Comparison of ENCODE assay signal across 9 mouse cellular contexts in genomic region chr10:62186882-62187281, GRCm38 (mm10). TPM values are rescaled to one million over a fixed set of nuclear protein-coding genes. Genes with fewer than 3 reads are reported as not detected.
DNase-seq lines count a peak whose midpoint lies in the region; ATAC-seq and TF ChIP-seq lines count a peak whose summit lies in the region.
"Had no signal": no experiment of that assay in that cellular context is flagged by ENCODE, and none has a peak within 500 bp of the region (broad histone marks: within the 10 kb centered on the region; RNA-seq: fewer than 3 reads in every experiment).

No protein-coding gene starts in this region.

- no peaks in the 10 kb centered on the region for H3K4me1 ChIP-seq in ES-Bruce4 (ENCODE audit: control insufficient read depth, insufficient read depth, low read length)
- no peaks in the 10 kb centered on the region; the same call in 1 of the 2 replicates for H3K4me1 ChIP-seq in forebrain, embryonic 11.5 days (replicated peaks; ENCODE audit: control insufficient read depth, insufficient read depth, low read length)

- no peaks in the 10 kb centered on the region for H3K36me3 ChIP-seq in ES-Bruce4 (ENCODE audit: control insufficient read depth, insufficient read depth, low read length, poor library complexity, severe bottlenecking)
- H3K36me3 ChIP-seq in forebrain, embryonic 11.5 days (ENCODE audit: control insufficient read depth, insufficient read depth, low read length), result no peaks in the 10 kb centered on the region

- H3K9ac ChIP-seq in ES-Bruce4 (ENCODE audit: low read depth, poor library complexity, severe bottlenecking), result no peak overlapping the region
- H3K9ac ChIP-seq in forebrain, embryonic 11.5 days (ENCODE audit: low read length), result no peak overlapping the region

- DNase-seq in brain, adult 2 months (ENCODE audit: low read depth, low spot score), result peak; percentile 82
- peak; percentile 89 for DNase-seq in forebrain, embryonic 11.5 days (ENCODE audit: low spot score)
- peak; percentile 90 for DNase-seq in heart, postnatal 4 days
- peak; percentile 92 for DNase-seq in layer of hippocampus, postnatal 10 days (ENCODE audit: low spot score in 2 of 2)
- DNase-seq in lung, postnatal 10 days, result peak; percentile 88
- DNase-seq in retina, postnatal 1 day, result peak; percentile 78
- DNase-seq in thymus, postnatal 4 days, result peak; percentile 95

- no peak overlapping the region for H3K27ac ChIP-seq in ES-Bruce4 (ENCODE audit: insufficient read depth, low read length)
- H3K27ac ChIP-seq in forebrain, embryonic 11.5 days (ENCODE audit: low read depth, low read length), result no peak overlapping the region

- no peak for TF ChIP-seq POLR2A in ES-Bruce4 (IDR thresholded peaks at IDR 0.05; ENCODE audit: insufficient read depth, low read length)

- H3K4me2 ChIP-seq in forebrain, embryonic 11.5 days (ENCODE audit: low read depth, low read length, severe bottlenecking), result no peak overlapping the region

- H3K27me3 ChIP-seq in ES-Bruce4 (ENCODE audit: control insufficient read depth, insufficient read depth, low read length, poor library complexity, severe bottlenecking), result no peaks in the 10 kb centered on the region
- H3K27me3 ChIP-seq in forebrain, embryonic 11.5 days (ENCODE audit: control insufficient read depth, insufficient read depth, low read length), result no peaks in the 10 kb centered on the region

- ATAC-seq in forebrain, embryonic 11.5 days (replicated peaks; ENCODE audit: low FRiP score), result peak; percentile 60; the same call in 1 of the 2 replicates

- peak; percentile 85 for TF ChIP-seq CTCF in ES-Bruce4 (IDR thresholded peaks at IDR 0.05; ENCODE audit: low read depth, low read length)

- H3K4me3 ChIP-seq in ES-Bruce4 (ENCODE audit: low read depth, low read length), result no peak overlapping the region
- no peak overlapping the region for H3K4me3 ChIP-seq in forebrain, embryonic 11.5 days (ENCODE audit: low read depth, low read length)

- no peaks in the 10 kb centered on the region for H3K9me3 ChIP-seq in ES-Bruce4 (replicated peaks; ENCODE audit: control insufficient read depth, insufficient read depth, low read length, poor library complexity, severe bottlenecking)
- no peaks in the 10 kb centered on the region for H3K9me3 ChIP-seq in forebrain, embryonic 11.5 days (ENCODE audit: control insufficient read depth, low read length)

- TF ChIP-seq EP300 in ES-Bruce4 (IDR thresholded peaks at IDR 0.05; ENCODE audit: insufficient read depth, low read depth, low read length), result no peak

- 19% methylated on average over 7 of the region's 7 CpGs for WGBS in forebrain, embryonic 11.5 days

RNA-seq across cellular contexts. Expression of gene Fam241b, which starts 43.2 kb away (rescaled TPM):
- polyA plus RNA-seq in ES-Bruce4 (2011; ENCODE audit: insufficient read depth, insufficient read length, low read depth, missing spikeins), result 25.7 and 29.6 TPM in 2 replicates
- polyA plus RNA-seq in forebrain, embryonic 11.5 days (2014; fragmentation: Nextera tagmentation; extraction: Ambion mirVana), result 8.0 and 9.3 TPM in 2 replicates
- total RNA-seq in heart, postnatal 4 days (2021), result under 1 TPM; 0.70 to 0.86 TPM
- total RNA-seq in layer of hippocampus, postnatal 10 days (2021), result 10 to 100 TPM; 49.1 to 55.5 TPM

RNA-seq across cellular contexts. Expression of gene Tspan15, which starts 44.2 kb away (rescaled TPM):
- polyA plus RNA-seq in ES-Bruce4 (2011; ENCODE audit: insufficient read depth, insufficient read length, low read depth, missing spikeins), result 8.5 and 10.4 TPM in 2 replicates
- 13.9 and 15.5 TPM in 2 replicates for polyA plus RNA-seq in forebrain, embryonic 11.5 days (2014; fragmentation: Nextera tagmentation; extraction: Ambion mirVana)
- total RNA-seq in heart, postnatal 4 days (2021), result 10 to 100 TPM; 10.1 to 10.3 TPM
- 1 to 10 TPM; 7.9 to 9.0 TPM for total RNA-seq in layer of hippocampus, postnatal 10 days (2021)

RNA-seq across cellular contexts. Expression of gene Neurog3, which starts 54.0 kb away (rescaled TPM):
- 0.78 TPM in 1 of 2 replicates, not detected in the other for polyA plus RNA-seq in ES-Bruce4 (2011; ENCODE audit: insufficient read depth, insufficient read length, low read depth, missing spikeins)
- 0.23 and 0.48 TPM in 2 replicates for polyA plus RNA-seq in forebrain, embryonic 11.5 days (2014; fragmentation: Nextera tagmentation; extraction: Ambion mirVana)
- not detected for total RNA-seq in heart, postnatal 4 days (2021)
- total RNA-seq in layer of hippocampus, postnatal 10 days (2021), result not detected
- polyA plus RNA-seq: heart, embryonic 16.5 days had no signal

Comparison
In these comparisons a context has a peak if more than half of its experiments do, and no peak if none do; other contexts are left out.
1. RNA of gene Fam241b, which starts 43.2 kb away (total RNA-seq): 49.1 to 55.5 TPM in layer of hippocampus, postnatal 10 days; 0.70 to 0.86 TPM in heart, postnatal 4 days; every median in the first group is over 10 times any median in the second.
2. Peak in every context shown above with its lines, with median percentiles within 50 percentile points of each other: DNase-seq.